Mouse (Mus musculus): ENCODE measurements around the gene Rab7b.

DNA sequence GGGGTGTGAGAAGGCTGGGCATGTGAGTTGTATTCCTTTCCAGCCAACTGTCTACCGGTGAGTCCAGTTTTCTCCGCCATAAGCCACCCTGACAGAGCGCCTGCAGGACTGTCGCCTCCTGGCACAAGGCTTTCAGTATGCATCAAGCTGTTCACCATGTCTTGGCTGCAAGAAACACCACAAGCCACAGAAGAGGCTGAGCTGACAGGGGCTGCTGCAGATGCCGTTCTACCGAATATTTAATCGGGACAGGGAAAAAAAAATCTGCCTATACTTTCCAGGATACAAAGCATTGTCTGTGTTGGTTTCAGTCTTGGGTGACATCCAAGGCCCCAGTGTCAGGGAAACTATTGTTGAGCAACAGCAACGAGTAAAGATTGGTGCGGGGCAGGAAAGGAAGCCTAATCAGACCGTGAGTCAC is 63.4 kb downstream of the Rab7b start:
- TF ChIP-seq CTCF (IDR thresholded peaks at IDR 0.05; ENCODE audit: control insufficient read depth, insufficient read depth, low read length) (no peak), POLR2A (IDR thresholded peaks at IDR 0.05; ENCODE audit: borderline replicate concordance, control insufficient read depth, low read depth, low read length) (no peak)
